Mouse (Mus musculus) neural tube, embryonic 11.5 days (tissue): ENCODE results near the gene Rnf144a. TPM values are rescaled to one million over a fixed set of nuclear protein-coding genes. Genes with fewer than 3 reads are reported as not detected.

Source experiments
- ATAC-seq: fragments of 200-750 bp; cut with Nextera tagmentation; 2 replicates; pipeline ENCODE4 v1.8.0; 2017; ENCODE audit warnings: moderate number of reproducible peaks, mild to moderate bottlenecking, moderate TSS enrichment, moderate library complexity; ENCODE audit not compliant: insufficient read depth, low FRiP score, low TSS enrichment
- DNase-seq: peaks from one replicate; pipeline ENCODE4 v3.0.0-alpha.2; 2015; ENCODE audit warnings: low spot score
- H3K27ac ChIP-seq: fragments of 300-500 bp; sonication (generic); 2 replicates; pipeline ENCODE4 v1.5.1; 2014; ENCODE audit warnings: low read depth, mild to moderate bottlenecking, low read length
- H3K27me3 ChIP-seq: fragments of 300-500 bp; sonication (generic); 2 replicates; pipeline ENCODE4 v1.6.1; 2014; ENCODE audit warnings: mild to moderate bottlenecking, low read length, mixed read lengths; ENCODE audit not compliant: control insufficient read depth, insufficient read depth
- H3K36me3 ChIP-seq: fragments of 300-500 bp; sonication (generic); 2 replicates; pipeline ENCODE4 v1.6.1; 2014; ENCODE audit warnings: mild to moderate bottlenecking, low read length, moderate library complexity, mixed read lengths; ENCODE audit not compliant: control insufficient read depth, insufficient read depth
- H3K4me1 ChIP-seq: fragments of 300-500 bp; sonication (generic); 2 replicates; pipeline ENCODE4 v1.6.1; 2014; ENCODE audit warnings: low read length, mixed read lengths; ENCODE audit not compliant: control insufficient read depth, insufficient read depth
- H3K4me2 ChIP-seq: fragments of 300-500 bp; sonication (generic); 2 replicates; pipeline ENCODE4 v1.6.1; 2014; ENCODE audit warnings: low read depth, mild to moderate bottlenecking, moderate library complexity
- H3K4me3 ChIP-seq: fragments of 300-500 bp; sonication (generic); 2 replicates; pipeline ENCODE4 v1.5.1; 2014; ENCODE audit warnings: low read depth, low read length
- H3K9ac ChIP-seq: fragments of 300-500 bp; sonication (generic); 2 replicates; pipeline ENCODE4 v1.6.1; 2014; ENCODE audit warnings: mild to moderate bottlenecking, low read length
- H3K9me3 ChIP-seq: fragments of 300-500 bp; sonication (generic); 2 replicates; pipeline ENCODE4 v1.6.1; 2016; ENCODE audit warnings: low read length; ENCODE audit not compliant: control insufficient read depth
- WGBS: fragments of 180-500 bp; shearing (Covaris S2); extraction: QIAGEN DNeasy Blood & Tissue Kit; methylation state at CpG from one replicate; pipeline ENCODE4 v1.1.7; 2014; 5-methylcytosine and 5-hydroxymethylcytosine counted together
- polyA plus RNA-seq: library from polyadenylated mRNA; unstranded; fragments of >200 nt; fragmentation: Nextera tagmentation; extraction: Ambion mirVana; gene quantifications from 2 replicates; pipeline ENCODE4 v1.2.1, GENCODE M21; 2014

Rnf144a gene
- polyA plus RNA-seq, 1 experiment from 2014 or later, result 29.1 TPM

DNA sequence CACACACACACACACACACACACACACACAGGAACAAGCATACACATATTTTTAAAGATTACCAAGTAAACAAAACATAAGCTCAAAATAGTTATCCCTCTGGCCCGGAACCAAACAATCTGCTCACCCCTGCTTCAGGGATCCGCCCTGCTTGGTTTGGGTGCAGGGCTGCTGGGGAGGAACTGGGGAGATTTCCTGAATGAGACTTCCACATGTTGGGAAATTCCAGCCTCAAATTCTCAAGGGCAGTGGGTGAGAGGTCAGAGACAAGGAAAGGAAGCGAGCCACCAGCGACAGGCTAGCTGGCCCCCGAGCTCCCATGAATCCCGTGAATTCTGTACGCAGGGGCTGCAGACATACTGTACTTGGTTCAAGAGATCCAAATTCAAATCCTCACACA is 58.9 kb downstream of the Rnf144a start:
- H3K9me3 ChIP-seq, result no peaks in the 10 kb centered on the region
- H3K9ac ChIP-seq, result no peak overlapping the region
- ATAC-seq (no peak), DNase-seq (no peak)
- H3K4me3 ChIP-seq, result no peak overlapping the region
- 79% methylated on average over 7 of the region's 7 CpGs for WGBS
- peaks cover 4% of the 10 kb centered on the region; the same call in 1 of the 2 replicates for H3K4me1 ChIP-seq
- H3K4me2 ChIP-seq, result no peak overlapping the region
- H3K27ac ChIP-seq, result no peak overlapping the region
- no peaks in the 10 kb centered on the region for H3K27me3 ChIP-seq
- no peaks in the 10 kb centered on the region for H3K36me3 ChIP-seq

DNA sequence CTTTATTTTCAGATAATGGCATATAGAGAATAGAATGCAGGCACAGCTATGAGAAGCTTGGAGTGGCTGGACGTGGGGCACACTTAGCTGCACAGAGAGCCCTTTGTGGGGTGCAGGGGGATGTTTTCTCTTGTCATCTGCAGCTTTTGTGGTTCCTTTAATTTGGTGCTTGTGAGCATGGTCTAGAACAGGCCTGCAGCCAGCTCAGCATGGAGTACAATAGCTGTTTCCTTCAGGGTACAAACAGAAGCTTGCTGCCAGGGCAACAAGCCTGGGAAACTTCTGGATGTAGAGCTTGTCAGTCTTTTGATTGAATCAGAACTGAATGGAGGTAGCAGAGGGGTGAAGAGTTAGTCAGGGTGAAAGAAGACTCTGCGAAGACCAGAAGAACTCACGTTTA is 63.7 kb downstream of the Rnf144a start:
- Histone ChIP-seq H3K4me1 (no peaks in the 10 kb centered on the region), H3K36me3 (no peaks in the 10 kb centered on the region), H3K27ac (no peak overlapping the region), H3K9me3 (no peaks in the 10 kb centered on the region), H3K9ac (no peak overlapping the region), H3K4me3 (no peak overlapping the region), H3K4me2 (no peak overlapping the region), H3K27me3 (no peaks in the 10 kb centered on the region)
- no peak for DNase-seq
- 71% methylated on average over 3 of the region's 3 CpGs for WGBS
- ATAC-seq, result no peak

DNA sequence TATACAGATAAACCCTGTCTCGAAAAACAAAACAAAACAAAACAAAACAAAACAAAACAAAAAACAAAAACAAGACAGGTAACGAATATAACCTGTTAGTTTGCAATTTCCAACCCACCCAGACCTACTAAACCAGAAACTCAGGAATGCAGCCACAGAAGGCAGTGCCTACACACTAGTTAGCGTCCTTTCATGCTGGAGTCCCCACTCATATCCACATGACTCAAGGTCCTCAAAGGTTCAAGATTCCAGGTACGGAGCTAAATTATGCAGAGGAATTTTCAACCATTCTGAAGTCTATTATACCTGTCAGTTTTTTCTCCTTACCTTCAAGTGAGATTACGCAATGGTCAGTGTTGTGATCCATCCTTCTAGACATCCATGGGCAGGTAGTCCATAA is 70.6 kb downstream of the Rnf144a start:
- ATAC-seq (no peak), DNase-seq (no peak)
- Histone ChIP-seq H3K4me1 (no peaks in the 10 kb centered on the region), H3K27me3 (no peaks in the 10 kb centered on the region), H3K4me2 (no peak overlapping the region), H3K27ac (no peak overlapping the region), H3K9me3 (no peaks in the 10 kb centered on the region), H3K9ac (no peak overlapping the region), H3K4me3 (no peak overlapping the region), H3K36me3 (no peaks in the 10 kb centered on the region)
- WGBS, result 94% methylated on average over 5 of the region's 5 CpGs

DNA sequence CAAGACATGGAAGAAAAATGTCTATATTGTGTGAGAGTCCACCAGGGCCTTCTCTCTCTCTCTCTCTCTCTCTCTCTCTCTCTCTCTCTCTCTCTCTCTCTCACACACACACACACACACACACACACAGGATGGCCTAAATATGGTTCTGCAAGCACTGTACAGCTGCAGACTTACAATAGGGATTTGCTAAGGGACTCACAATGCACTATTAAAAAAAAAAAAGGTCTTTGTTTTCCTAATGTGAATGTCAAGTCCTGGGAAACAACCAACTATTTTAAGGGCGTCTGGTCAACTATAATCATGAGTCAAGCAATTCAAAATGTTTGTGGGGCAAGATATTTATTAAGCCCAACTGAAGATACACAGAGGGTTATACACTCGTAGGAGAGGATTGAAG is 71.9 kb downstream of the Rnf144a start:
- H3K4me3 ChIP-seq, result no peak overlapping the region
- ATAC-seq (no peak), DNase-seq (no peak)
- H3K27me3 ChIP-seq, result no peaks in the 10 kb centered on the region
- H3K4me1 ChIP-seq, result no peaks in the 10 kb centered on the region
- H3K4me2 ChIP-seq, result no peak overlapping the region
- H3K9me3 ChIP-seq, result no peaks in the 10 kb centered on the region
- H3K27ac ChIP-seq, result no peak overlapping the region
- peaks cover 3% of the 10 kb centered on the region; the same call in 1 of the 2 replicates for H3K36me3 ChIP-seq
- 80% methylated on average over 2 of the region's 2 CpGs for WGBS
- H3K9ac ChIP-seq, result no peak overlapping the region

DNA sequence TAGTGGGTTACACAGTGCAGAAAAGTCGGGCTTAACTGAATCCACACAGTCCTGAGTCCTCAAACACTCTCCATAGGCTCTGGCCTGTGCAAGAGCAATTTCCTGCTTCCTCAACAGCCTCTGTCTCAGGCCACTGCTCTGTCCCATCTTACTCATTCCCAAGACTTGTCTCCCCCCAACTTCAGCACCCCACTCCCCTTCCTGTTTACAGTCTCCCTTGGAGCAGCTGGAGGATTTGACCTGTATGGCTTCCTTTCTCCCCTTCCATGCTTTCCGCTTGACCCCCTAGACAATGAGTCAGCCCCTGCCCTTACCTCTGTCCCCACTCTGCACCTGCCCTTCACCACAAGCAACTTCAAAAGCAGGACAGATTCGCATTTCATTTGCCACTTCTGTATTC is 72.4 kb downstream of the Rnf144a start:
- Histone ChIP-seq H3K27ac (no peak overlapping the region), H3K4me3 (no peak overlapping the region), H3K9me3 (no peaks in the 10 kb centered on the region), H3K36me3 (peaks cover 3% of the 10 kb centered on the region; the same call in 1 of the 2 replicates), H3K4me1 (no peaks in the 10 kb centered on the region), H3K27me3 (no peaks in the 10 kb centered on the region), H3K4me2 (no peak overlapping the region), H3K9ac (no peak overlapping the region)
- ATAC-seq, result no peak
- 86% methylated on average over 3 of the region's 3 CpGs for WGBS
- no peak for DNase-seq

DNA sequence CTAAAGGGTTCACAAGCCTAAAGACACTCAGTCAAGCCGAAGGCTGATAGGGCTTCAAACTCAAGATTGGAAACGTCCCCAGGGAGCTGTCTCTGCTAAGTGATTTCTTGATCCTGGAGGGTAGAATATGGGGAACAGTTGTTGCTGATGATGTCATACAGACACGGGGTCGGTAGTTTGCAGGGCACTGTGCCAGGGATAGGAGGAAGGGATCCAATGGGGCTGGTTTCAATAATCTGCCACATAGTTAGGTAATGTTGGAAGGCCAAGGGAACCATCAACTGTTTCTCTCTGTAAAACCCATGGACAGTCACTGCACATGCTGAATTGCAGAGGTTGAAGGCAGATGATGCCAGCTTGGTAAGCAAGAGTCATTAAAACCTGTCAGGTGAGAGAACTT is 73.0 kb downstream of the Rnf144a start:
- H3K27ac ChIP-seq, result no peak overlapping the region
- ATAC-seq, result no peak
- DNase-seq, result no peak
- no peak overlapping the region for H3K4me3 ChIP-seq
- WGBS, result 81% methylated on average over 4 of the region's 4 CpGs
- no peak overlapping the region for H3K4me2 ChIP-seq
- H3K4me1 ChIP-seq, result no peaks in the 10 kb centered on the region
- H3K36me3 ChIP-seq, result peaks cover 3% of the 10 kb centered on the region; the same call in 1 of the 2 replicates
- H3K27me3 ChIP-seq, result no peaks in the 10 kb centered on the region
- H3K9me3 ChIP-seq, result no peaks in the 10 kb centered on the region
- no peak overlapping the region for H3K9ac ChIP-seq

DNA sequence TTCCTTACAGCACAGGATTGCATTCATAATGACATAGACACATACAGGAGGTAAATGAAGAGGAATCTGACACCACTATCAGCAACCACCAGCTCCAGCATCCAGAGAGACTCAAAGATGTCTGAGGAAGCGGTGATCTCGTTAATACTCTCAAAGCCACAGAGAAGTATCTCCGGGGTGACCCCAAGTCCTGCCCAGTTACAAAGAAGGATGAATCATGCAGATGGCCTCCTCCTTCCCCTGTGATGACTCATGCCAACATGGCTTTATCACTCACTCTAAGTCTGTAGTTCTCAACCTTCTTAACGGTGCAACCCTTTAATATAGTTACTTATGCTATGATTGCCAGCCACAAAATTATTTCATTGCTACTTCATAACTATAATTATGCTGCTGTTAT is 74.4 kb downstream of the Rnf144a start:
- H3K27me3 ChIP-seq, result no peaks in the 10 kb centered on the region
- H3K27ac ChIP-seq, result no peak overlapping the region
- H3K4me1 ChIP-seq, result no peaks in the 10 kb centered on the region
- no peak overlapping the region for H3K4me2 ChIP-seq
- H3K36me3 ChIP-seq, result peaks cover 3% of the 10 kb centered on the region; the same call in 1 of the 2 replicates
- H3K9me3 ChIP-seq, result no peaks in the 10 kb centered on the region
- DNase-seq (no peak), ATAC-seq (no peak)
- no peak overlapping the region for H3K4me3 ChIP-seq
- no peak overlapping the region for H3K9ac ChIP-seq
- 93% methylated on average over 4 of the region's 4 CpGs for WGBS

DNA sequence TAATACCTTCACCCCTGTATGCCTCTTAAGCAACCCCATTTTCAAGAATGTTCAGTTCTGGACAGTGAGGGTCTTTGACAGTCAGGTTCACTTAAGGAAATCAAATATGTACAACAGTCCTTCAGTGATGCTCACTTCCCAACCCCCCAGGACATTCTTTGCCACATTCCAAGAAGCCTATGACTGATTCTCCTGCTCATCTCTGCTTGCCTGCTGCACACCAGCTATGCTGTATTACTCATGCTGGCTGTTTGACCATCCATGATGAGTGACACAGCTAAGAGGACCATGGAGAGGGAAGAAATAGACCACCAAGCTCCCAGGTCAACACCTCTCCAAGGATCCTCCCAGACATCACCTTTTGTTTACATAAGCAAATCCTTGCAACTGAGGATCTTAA is 75.2 kb downstream of the Rnf144a start:
- H3K4me3 ChIP-seq, result no peak overlapping the region
- DNase-seq (no peak), ATAC-seq (no peak)
- H3K27me3 ChIP-seq, result no peaks in the 10 kb centered on the region
- no peaks in the 10 kb centered on the region for H3K4me1 ChIP-seq
- H3K36me3 ChIP-seq, result peaks cover 3% of the 10 kb centered on the region; the same call in 1 of the 2 replicates
- no peaks in the 10 kb centered on the region for H3K9me3 ChIP-seq
- no peak overlapping the region for H3K27ac ChIP-seq
- H3K4me2 ChIP-seq, result no peak overlapping the region
- H3K9ac ChIP-seq, result no peak overlapping the region

DNA sequence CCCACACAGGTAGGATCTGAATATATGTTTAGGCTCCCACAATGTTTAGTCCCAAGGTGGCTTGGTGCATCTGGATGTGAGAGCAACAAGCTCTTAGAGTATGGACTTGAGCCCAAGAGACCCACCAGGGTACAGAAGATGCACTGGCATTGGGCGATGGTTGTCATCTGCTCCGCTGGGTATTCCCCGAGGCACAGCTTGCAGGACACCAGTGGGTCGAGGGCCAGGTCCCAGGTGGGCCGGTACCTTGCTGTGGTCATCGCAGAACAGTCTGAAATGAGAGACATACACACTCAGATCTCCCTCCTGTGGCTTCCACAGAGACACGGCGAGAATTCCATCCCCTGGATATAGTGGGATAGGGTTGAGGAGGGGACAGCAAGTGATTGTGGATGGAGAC is 75.9 kb downstream of the Rnf144a start:
- ATAC-seq (no peak), DNase-seq (no peak)
- Histone ChIP-seq H3K27ac (no peak overlapping the region), H3K4me2 (no peak overlapping the region), H3K9me3 (no peaks in the 10 kb centered on the region), H3K27me3 (no peaks in the 10 kb centered on the region), H3K4me1 (no peaks in the 10 kb centered on the region), H3K4me3 (no peak overlapping the region), H3K9ac (no peak overlapping the region), H3K36me3 (peaks cover 3% of the 10 kb centered on the region; the same call in 1 of the 2 replicates)
- WGBS, result 91% methylated on average over 8 of the region's 8 CpGs
